Mouse (Mus musculus) layer of hippocampus, adult 9-11 months (tissue): Measurements from ENCODE around the gene Ninj2.

Experiments
- DNase-seq: peaks from one replicate; pipeline ENCODE4 v3.0.0; 2022

Gene Ninj2

GRCm38 (mm10) chr6:120094091-120094776 lies 1.1 kb downstream of the Ninj2 start:
- DNase-seq, result no peak

- no peak for DNase-seq
Observed at GRCm38 (mm10) chr6:120095096-120095495, 1.9 kb downstream of the Ninj2 start.

- no peak for DNase-seq
Observed at GRCm38 (mm10) chr6:120095501-120095900, 2.4 kb downstream of the Ninj2 start.

- peak; percentile 42 for DNase-seq
Observed at GRCm38 (mm10) chr6:120099392-120099791, 6.2 kb downstream of the Ninj2 start.

GRCm38 (mm10) chr6:120101221-120101620 lies 8.1 kb downstream of the Ninj2 start:
- no peak for DNase-seq

GRCm38 (mm10) chr6:120101996-120102395 lies 8.8 kb downstream of the Ninj2 start:
- DNase-seq, result no peak

- DNase-seq, result no peak
Observed at GRCm38 (mm10) chr6:120103104-120103503, 10.0 kb downstream of the Ninj2 start.

- DNase-seq, result no peak
Observed at GRCm38 (mm10) chr6:120105055-120105454, 11.9 kb downstream of the Ninj2 start.

- DNase-seq, result no peak
Observed at GRCm38 (mm10) chr6:120107586-120107985, 14.4 kb downstream of the Ninj2 start.

GRCm38 (mm10) chr6:120108061-120108460 lies 14.9 kb downstream of the Ninj2 start:
- DNase-seq, result no peak

GRCm38 (mm10) chr6:120109173-120109572 lies 16.0 kb downstream of the Ninj2 start:
- peak; percentile 66 for DNase-seq

GRCm38 (mm10) chr6:120109932-120110331 lies 16.8 kb downstream of the Ninj2 start:
- no peak for DNase-seq

- DNase-seq, result no peak
Observed at GRCm38 (mm10) chr6:120110738-120111409, 17.7 kb downstream of the Ninj2 start.

GRCm38 (mm10) chr6:120111410-120111783 lies 18.2 kb downstream of the Ninj2 start:
- DNase-seq, result no peak

- peak; percentile 85 for DNase-seq
Observed at GRCm38 (mm10) chr6:120111984-120112803, 19.0 kb downstream of the Ninj2 start.

- no peak for DNase-seq
Observed at GRCm38 (mm10) chr6:120113856-120114255, 20.7 kb downstream of the Ninj2 start.

- DNase-seq, result no peak
Observed at GRCm38 (mm10) chr6:120114271-120114670, 21.1 kb downstream of the Ninj2 start.

GRCm38 (mm10) chr6:120114698-120115097 lies 21.5 kb downstream of the Ninj2 start:
- DNase-seq, result peak; percentile 66

- no peak for DNase-seq
Observed at GRCm38 (mm10) chr6:120115443-120115842, 22.3 kb downstream of the Ninj2 start.

- no peak for DNase-seq
Observed at GRCm38 (mm10) chr6:120119824-120120223, 26.7 kb downstream of the Ninj2 start.

GRCm38 (mm10) chr6:120124688-120125087 lies 31.5 kb downstream of the Ninj2 start:
- no peak for DNase-seq

- no peak for DNase-seq
Observed at GRCm38 (mm10) chr6:120126456-120126855, 33.3 kb downstream of the Ninj2 start.

- no peak for DNase-seq
Observed at GRCm38 (mm10) chr6:120127321-120127720, 34.2 kb downstream of the Ninj2 start.

- DNase-seq, result no peak
Observed at GRCm38 (mm10) chr6:120134748-120135147, 41.6 kb downstream of the Ninj2 start.
